Mouse (Mus musculus) erythroid progenitor cell, adult 5-6 weeks (primary cell): Measurements from ENCODE around the gene Iqcm. TPM values are rescaled to one million over a fixed set of nuclear protein-coding genes. Genes with fewer than 3 reads are reported as not detected.
"Not testable (repeated sequence)": the region's sequence is repeated elsewhere in the genome, so short reads cannot be mapped to it uniquely, and the experiment has no call there.

Experiments used
- ATAC-seq: replicated peaks from 2 replicates; pipeline ENCODE4 v1.8.0; 2016; ENCODE audit warnings: moderate number of reproducible peaks, mild to moderate bottlenecking, moderate TSS enrichment, inconsistent platforms; ENCODE audit not compliant: poor library complexity, low FRiP score, severe bottlenecking
- total RNA-seq, 2 experiments: library from RNA; stranded (forward) in 1 of 2; stranded (reverse) in 1 of 2; fragments of 150-400 nt in 1 of 2; fragments of 186-747, 209-891 nt in 1 of 2; gene quantifications; 2 replicates each; pipeline versions ENCODE4 v1.2.3 to v1.2.4; 2015 to 2017; ENCODE audit warnings: low replicate concordance in 2 of 2

The Iqcm gene
- total RNA-seq (2015; ENCODE audit: low replicate concordance), result not detected in 2 replicates
- total RNA-seq (2017; ENCODE audit: low replicate concordance), result not detected in 2 replicates

GRCm38 (mm10) chr8:75448394-75448793 is at the start of gene Iqcm:
Gene Iqcm, plus strand, starts transcription at chr8:75448694.
- ATAC-seq, result no peak

GRCm38 (mm10) chr8:75406489-75406888 is 42.0 kb upstream of the Iqcm start, which contains the start of gene Gm10358:
Gene Gm10358, minus strand, starts transcription at chr8:75406589.
- no peak for ATAC-seq

GRCm38 (mm10) chr8:75415696-75416095 is 32.8 kb upstream of the Iqcm start:
- not testable (repeated sequence) for ATAC-seq

GRCm38 (mm10) chr8:75476756-75477155 is 28.3 kb downstream of the Iqcm start:
- no peak for ATAC-seq

GRCm38 (mm10) chr8:75489035-75489678 is 40.7 kb downstream of the Iqcm start:
- ATAC-seq, result no peak

GRCm38 (mm10) chr8:75509299-75509698 is 60.8 kb downstream of the Iqcm start:
- no peak for ATAC-seq

GRCm38 (mm10) chr8:75513786-75514185 is 65.3 kb downstream of the Iqcm start:
- ATAC-seq, result no peak

GRCm38 (mm10) chr8:75549284-75549683 is 100.8 kb downstream of the Iqcm start:
- ATAC-seq, result no peak

- ATAC-seq, result no peak
Observed at GRCm38 (mm10) chr8:75596281-75596680, 147.8 kb downstream of the Iqcm start.

GRCm38 (mm10) chr8:75642958-75643357 is 194.5 kb downstream of the Iqcm start:
- ATAC-seq, result no peak

GRCm38 (mm10) chr8:75659287-75659686 is 210.8 kb downstream of the Iqcm start:
- ATAC-seq, result no peak

GRCm38 (mm10) chr8:75746561-75746960 is 298.1 kb downstream of the Iqcm start:
- no peak for ATAC-seq

GRCm38 (mm10) chr8:75755596-75755995 is 307.1 kb downstream of the Iqcm start:
- no peak for ATAC-seq

- ATAC-seq, result no peak
Observed at GRCm38 (mm10) chr8:75828468-75829132, 380.1 kb downstream of the Iqcm start.

GRCm38 (mm10) chr8:75835245-75835644 is 386.8 kb downstream of the Iqcm start:
- no peak for ATAC-seq

GRCm38 (mm10) chr8:75917603-75918344 is 469.3 kb downstream of the Iqcm start:
- no peak for ATAC-seq

- no peak for ATAC-seq
Observed at GRCm38 (mm10) chr8:75949166-75949565, 500.7 kb downstream of the Iqcm start.

- ATAC-seq, result no peak
Observed at GRCm38 (mm10) chr8:75956016-75956415, 507.5 kb downstream of the Iqcm start.

GRCm38 (mm10) chr8:76018501-76018900 is 570.0 kb downstream of the Iqcm start:
- no peak for ATAC-seq
